Mouse (Mus musculus): ENCODE results near the gene Fnip2.

Gene Fnip2

GRCm38 (mm10) chr3:79564875-79565606 is 2.6 kb downstream of the Fnip2 start:
- no peak for DNase-seq (ENCODE audit: low spot score)

GRCm38 (mm10) chr3:79563511-79563910 is 4.1 kb downstream of the Fnip2 start:
- DNase-seq (ENCODE audit: low spot score): no peak

GRCm38 (mm10) chr3:79561784-79562715 is 5.5 kb downstream of the Fnip2 start:
- DNase-seq (ENCODE audit: low spot score): no peak

- no peak for DNase-seq (ENCODE audit: low spot score)
Measured at GRCm38 (mm10) chr3:79560555-79560954, 7.0 kb downstream of the Fnip2 start.

GRCm38 (mm10) chr3:79559773-79560045 is 7.9 kb downstream of the Fnip2 start:
- no peak for DNase-seq (ENCODE audit: low spot score)

- DNase-seq (ENCODE audit: low spot score): no peak
Measured at GRCm38 (mm10) chr3:79559021-79559772, 8.4 kb downstream of the Fnip2 start.

GRCm38 (mm10) chr3:79555061-79555460 is 12.5 kb downstream of the Fnip2 start:
- no peak for DNase-seq (ENCODE audit: low spot score)

- DNase-seq (ENCODE audit: low spot score): no peak
Measured at GRCm38 (mm10) chr3:79553779-79554178, 13.8 kb downstream of the Fnip2 start.

- DNase-seq (ENCODE audit: low spot score): no peak
Measured at GRCm38 (mm10) chr3:79551826-79552552, 15.6 kb downstream of the Fnip2 start.

- DNase-seq (ENCODE audit: low spot score): no peak
Measured at GRCm38 (mm10) chr3:79549751-79550393, 17.7 kb downstream of the Fnip2 start.

GRCm38 (mm10) chr3:79548681-79549437 is 18.7 kb downstream of the Fnip2 start:
- no peak for DNase-seq (ENCODE audit: low spot score)

- no peak for DNase-seq (ENCODE audit: low spot score)
Measured at GRCm38 (mm10) chr3:79542585-79542984, 25.0 kb downstream of the Fnip2 start.

GRCm38 (mm10) chr3:79539656-79540055 is 27.9 kb downstream of the Fnip2 start:
- DNase-seq (ENCODE audit: low spot score): no peak

GRCm38 (mm10) chr3:79539124-79539523 is 28.5 kb downstream of the Fnip2 start:
- DNase-seq (ENCODE audit: low spot score): no peak

- DNase-seq (ENCODE audit: low spot score): no peak
Measured at GRCm38 (mm10) chr3:79538342-79538741, 29.3 kb downstream of the Fnip2 start.

GRCm38 (mm10) chr3:79537626-79538203 is 29.9 kb downstream of the Fnip2 start:
- no peak for DNase-seq (ENCODE audit: low spot score)

GRCm38 (mm10) chr3:79537023-79537422 is 30.6 kb downstream of the Fnip2 start:
- no peak for DNase-seq (ENCODE audit: low spot score)

GRCm38 (mm10) chr3:79531581-79532271 is 35.9 kb downstream of the Fnip2 start:
- DNase-seq (ENCODE audit: low spot score): peak; percentile 53

- DNase-seq (ENCODE audit: low spot score): no peak
Measured at GRCm38 (mm10) chr3:79529499-79530096, 38.0 kb downstream of the Fnip2 start.
